Mouse (Mus musculus): ENCODE measurements around the gene Tmem106c.

DNA sequence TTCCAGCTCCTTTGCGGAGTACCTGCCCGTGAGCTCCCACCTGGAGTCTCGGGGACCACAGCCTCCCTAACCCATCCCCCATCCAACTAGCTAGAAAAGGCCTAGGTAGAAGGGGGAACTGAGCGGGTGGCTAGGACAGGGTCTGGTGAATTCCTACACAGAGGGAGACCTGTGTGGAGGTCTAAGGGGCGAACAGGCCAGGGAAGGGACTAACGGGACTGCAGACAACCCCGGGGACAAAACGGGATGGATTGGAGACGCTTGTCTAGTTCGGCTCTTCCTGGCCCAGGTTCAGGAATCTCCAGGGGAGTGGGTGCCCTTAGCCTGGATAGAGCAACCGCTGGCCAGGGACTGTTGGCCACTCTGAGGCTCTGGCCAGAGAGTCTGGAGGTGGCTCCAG lies 41.2 kb downstream of the Tmem106c start:
- TF ChIP-seq EP300 (IDR thresholded peaks at IDR 0.05; ENCODE audit: low read depth) (no peak), CTCF (IDR thresholded peaks at IDR 0.05; ENCODE audit: low read depth) (no peak)

Measured in liver, postnatal 0 days (tissue).